Mouse (Mus musculus): ENCODE measurements around the gene Efna5. TPM values are rescaled to one million over a fixed set of nuclear protein-coding genes. Genes with fewer than 3 reads are reported as not detected.

Efna5 gene
- polyA plus RNA-seq, 1 experiment from 2014 or later = 32.3 TPM

DNA sequence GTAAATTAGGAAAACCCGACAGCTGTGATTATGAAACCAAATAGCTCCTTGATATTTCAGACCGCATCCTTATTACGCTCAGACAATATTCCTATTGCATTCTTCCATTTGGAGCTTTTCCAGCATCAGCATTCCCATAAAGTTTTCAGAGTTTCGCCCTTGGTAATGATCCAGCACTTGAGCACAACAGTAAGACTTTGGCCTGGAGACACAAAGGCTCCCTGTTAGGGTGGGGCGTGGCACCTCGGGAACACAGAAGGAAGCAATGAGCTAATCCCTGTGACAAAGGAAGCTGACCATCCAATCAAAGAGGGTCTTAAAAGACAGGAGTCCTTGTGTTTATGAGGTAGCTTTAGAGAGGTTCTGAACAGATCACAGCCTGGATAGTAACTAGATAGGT lies 323.9 kb downstream of the Efna5 start:
- Histone ChIP-seq H3K27me3 (replicated peaks; ENCODE audit: control insufficient read depth, insufficient read depth, low read length) (no peaks in the 10 kb centered on the region), H3K4me3 (ENCODE audit: low read length) (no peak overlapping the region), H3K4me2 (ENCODE audit: low read length) (no peak overlapping the region), H3K4me1 (ENCODE audit: control insufficient read depth, insufficient read depth, low read depth, low read length) (no peaks in the 10 kb centered on the region), H3K27ac (ENCODE audit: low read depth, low read length) (no peak overlapping the region), H3K9me3 (ENCODE audit: control insufficient read depth, low read length) (no peaks in the 10 kb centered on the region), H3K9ac (ENCODE audit: low read depth, low read length) (no peak overlapping the region), H3K36me3 (ENCODE audit: control insufficient read depth, insufficient read depth, low read length) (no peaks in the 10 kb centered on the region)
- WGBS = 66% methylated on average over 6 of the region's 6 CpGs
- no peak for ATAC-seq
